Mouse (Mus musculus) left cerebral cortex, postnatal 36 days (tissue): ENCODE data around the gene Pram1. TPM values are rescaled to one million over a fixed set of nuclear protein-coding genes. Genes with fewer than 3 reads are reported as not detected.

Experiments used
- DNase-seq, 2 experiments: peaks; one replicate each; pipeline ENCODE4 v3.0.0; 2021 to 2022; ENCODE audit warnings: low spot score in 2 of 2, mixed read lengths in 1 of 2
- intact Hi-C: fragments of 180-260 bp; cut with DNase I; formaldehyde crosslinking; loops from one replicate; pipeline ENCODE4 v1.15.1; 2025
- total RNA-seq, 2 experiments: library from RNA; stranded (reverse); gene quantifications; 2 replicates each; pipeline ENCODE4 v1.2.3; 2021

The Pram1 gene
- total RNA-seq, 2 experiments from 2014 or later, result 0.68 TPM; not detected in 1

DNA sequence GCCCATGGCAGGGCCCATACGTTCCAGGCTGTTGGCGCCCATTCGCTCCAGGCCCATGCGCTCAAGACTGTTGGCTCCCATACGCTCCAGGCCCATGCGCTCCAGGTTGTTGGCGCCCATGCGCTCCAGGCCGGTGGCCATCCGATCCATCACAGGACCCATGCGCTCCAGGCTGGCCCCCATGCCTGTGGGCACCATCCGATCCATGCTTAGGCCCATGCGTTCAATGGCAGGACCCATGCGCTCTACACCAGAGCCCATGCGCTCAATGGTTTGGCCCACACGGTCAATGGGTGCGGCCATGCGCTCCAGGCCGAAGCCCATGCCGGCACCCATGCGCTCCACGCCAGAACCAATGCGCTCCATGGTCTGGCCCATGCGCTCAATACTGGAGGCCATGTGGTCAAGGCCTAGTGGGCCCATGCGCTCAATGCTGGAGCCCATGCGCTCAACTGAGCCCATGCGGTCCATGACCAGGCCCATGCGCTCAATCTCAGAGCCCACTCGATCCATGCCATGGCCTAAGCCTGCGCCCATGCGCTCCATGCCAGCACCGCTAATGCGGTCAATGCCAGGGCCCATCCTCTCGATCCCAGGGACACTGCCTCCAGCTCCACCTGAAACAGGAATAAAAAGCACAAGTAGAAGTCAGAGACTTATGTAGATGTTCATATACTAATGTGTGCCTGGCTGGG, 12.1 kb downstream of the Pram1 start:
- intact Hi-C loops, result no loop called here
- no peak for DNase-seq

DNA sequence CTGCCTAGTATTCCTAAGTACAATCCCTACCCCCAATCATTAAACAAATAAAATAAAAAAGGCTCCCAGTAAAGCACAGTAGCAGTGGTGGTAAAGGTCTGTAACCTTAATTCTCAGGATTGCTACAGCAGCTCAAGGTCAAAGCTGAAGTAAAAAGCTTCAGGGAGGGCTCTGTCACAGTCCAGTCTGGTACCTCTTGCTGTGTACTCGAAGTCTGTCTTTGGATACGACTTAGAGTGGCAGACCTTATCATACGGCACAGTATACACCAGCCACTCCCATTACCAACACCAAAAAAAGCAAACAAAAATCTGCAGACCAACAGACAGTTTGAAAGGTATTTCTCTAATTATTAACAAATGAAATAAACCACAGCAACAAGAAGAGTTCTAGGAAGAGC, 29.0 kb downstream of the Pram1 start:
- no peak for DNase-seq
- intact Hi-C loops, result no loop called here

DNA sequence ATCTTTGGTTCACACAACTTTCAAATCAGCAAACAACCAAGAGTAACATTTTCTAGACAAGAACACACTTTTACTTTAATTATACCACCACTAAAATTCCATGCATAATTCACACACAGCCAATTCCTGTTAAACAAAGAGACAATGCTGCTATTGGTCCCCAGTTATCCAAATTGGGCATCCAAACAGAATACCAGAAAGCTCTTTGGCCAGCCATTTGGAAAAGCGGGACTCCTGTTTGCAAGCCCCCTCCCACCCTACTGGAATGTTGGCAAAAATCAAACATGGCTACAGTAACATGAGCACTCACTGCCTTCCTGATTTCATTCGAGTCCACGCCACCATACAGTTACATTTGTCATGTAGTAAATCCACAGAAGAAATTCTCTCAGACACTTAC, 31.8 kb downstream of the Pram1 start:
- DNase-seq, result no peak
- intact Hi-C loops, result no loop called here

DNA sequence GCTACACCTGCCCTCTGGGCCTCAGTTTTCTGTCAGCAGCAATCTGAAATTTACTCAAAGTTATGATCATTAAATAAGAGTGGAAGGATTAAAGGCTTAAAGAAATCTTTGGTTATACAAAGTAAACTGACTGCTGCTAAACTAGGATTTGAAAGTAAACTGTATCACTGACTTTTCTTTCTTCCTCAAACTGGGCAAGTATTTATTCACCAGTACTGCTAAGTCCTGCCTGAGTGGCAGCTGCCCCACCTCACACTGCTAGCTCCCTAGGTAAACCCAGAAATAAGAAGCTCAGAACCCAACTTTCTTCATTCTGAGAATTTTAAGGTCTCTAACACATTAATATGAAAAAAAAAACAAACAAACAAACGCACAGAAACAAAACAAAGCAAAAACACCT, 36.0 kb downstream of the Pram1 start:
- intact Hi-C loops, result no loop called here

DNA sequence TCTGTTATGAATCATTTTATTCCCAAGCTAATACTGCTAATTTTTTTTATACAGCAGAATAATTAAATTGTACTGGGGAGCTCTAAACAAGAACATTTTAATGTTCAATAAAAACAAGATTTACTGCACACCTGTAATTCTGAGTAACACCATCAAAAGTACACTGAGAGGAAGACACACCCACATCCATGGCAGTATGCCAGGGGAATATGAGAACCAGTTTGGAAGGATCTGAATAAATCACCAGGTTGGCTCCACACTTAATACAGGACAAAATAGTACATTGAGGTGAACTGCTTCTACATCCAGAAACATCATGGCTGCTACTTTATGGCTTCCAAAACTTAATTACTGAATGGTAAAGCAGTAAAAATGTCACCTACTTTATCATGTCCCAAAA, 37.6 kb downstream of the Pram1 start:
- intact Hi-C loops, result no loop called here
- DNase-seq, result no peak

More for the DNA sequence above, 36.0 kb downstream of the Pram1 start:
- no peak for DNase-seq

DNA sequence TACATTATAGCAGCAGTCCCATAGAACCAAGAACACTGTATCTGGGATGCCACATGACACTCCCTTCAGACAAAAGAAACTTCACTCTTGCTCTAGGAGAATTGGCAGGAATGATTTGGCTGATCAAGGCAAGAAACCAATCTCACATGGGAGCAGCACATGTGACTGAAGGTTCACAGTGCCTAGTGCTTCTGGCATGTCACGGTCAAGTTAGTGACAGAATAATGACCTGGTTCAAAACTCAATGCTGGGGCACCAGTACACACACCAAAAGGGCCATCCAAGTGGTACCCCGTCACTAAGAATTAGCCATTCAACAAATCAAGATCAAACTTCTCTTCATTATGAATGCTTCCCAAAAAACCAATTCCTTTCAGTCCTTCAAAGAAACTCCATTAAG, 38.2 kb downstream of the Pram1 start:
- intact Hi-C loops, result no loop called here
- DNase-seq, result no peak

DNA sequence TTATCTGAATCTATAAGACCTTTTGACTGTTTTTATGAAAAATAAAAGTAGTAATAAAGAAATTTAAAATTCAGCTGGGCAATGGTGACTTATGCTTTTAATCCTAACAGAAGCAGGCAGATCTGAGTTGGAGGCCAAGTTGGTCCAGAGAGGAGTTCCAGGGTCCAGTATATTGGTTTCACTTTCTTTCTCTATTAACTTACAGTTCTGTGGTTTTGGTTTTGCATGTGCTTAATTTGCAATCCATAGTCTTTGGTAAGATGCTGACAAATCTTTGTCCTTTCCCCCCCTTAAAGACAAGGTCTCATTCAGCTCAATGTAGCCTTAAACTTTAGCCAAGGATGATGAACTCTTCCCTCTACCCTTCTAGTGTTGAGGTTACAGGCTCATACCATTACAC, 40.9 kb downstream of the Pram1 start:
- intact Hi-C loops, result no loop called here
- DNase-seq, result no peak

DNA sequence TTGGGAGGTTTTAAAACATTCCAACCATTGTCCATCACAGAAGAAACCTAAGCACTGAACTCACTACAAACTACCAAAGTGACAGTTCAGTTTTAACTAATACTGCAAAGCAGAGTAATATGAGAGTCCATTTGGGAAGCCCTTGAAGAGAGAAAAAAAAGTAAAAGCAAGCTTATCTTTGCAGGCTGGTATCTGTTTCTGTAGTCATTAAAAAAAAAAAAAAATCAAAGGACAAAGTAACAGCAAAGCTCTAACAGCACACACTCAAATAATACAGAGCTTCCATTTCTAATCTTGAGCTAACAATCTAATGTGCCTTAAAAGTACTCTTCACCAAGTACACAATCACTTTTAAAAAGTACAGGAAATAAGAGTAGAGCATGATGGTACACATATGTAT, 43.9 kb downstream of the Pram1 start:
- intact Hi-C loops, result no loop called here
- DNase-seq, result no peak

DNA sequence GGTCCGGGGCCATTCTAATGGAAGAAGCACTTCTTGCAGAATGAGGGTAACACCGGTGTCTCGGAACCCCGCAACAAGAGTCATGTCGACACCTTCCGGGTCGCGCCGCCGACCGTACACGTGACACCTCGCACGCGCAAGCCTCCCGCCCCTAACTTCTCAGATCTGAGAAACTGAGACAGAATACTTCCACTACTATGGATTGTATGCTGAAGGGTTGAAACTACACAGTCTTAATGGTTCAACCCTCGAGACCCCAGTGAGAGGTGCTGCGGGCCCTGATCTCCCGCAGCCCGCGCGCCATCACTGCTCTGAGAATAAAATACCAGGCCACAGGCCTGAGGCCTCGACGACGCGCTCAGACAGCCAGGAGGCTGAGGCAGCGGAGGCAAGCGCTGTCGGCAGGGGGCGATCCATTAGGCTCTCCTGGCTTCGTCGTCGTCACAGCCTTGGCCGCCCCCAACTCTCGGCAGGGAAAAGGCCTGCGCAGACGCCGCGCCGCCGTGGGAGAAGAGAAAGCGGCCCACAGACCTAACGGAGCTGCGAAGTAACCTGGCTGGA, 46.9 kb downstream of the Pram1 start:
- DNase-seq, result peak; percentile 77 to 78
- intact Hi-C loops, result loop anchor here (1.0 kb wide), 1 partner anchor 75 kb away; no protein-coding TSS in a partner anchor

DNA sequence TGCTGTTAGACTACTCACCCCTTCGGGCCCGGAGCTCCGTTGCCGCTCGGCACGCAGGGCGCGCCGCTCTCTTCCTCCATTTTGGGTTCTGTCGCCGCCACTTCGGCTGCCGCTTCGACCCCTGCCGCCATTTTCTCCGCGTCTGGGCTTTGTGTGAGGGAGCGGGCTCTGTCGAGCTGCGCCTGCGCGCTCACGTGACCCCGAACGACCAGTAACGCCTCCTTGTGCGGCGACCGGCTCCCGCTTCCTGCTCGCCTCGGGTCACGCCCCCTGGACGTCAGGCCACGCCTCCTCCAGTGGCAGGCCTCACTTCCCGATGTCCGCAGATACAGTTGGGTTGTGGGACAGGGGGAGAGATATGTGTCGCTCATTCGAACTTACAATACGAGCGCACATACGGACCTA, 47.4 kb downstream of the Pram1 start:
- DNase-seq, result peak; percentile 97 to 98

DNA sequence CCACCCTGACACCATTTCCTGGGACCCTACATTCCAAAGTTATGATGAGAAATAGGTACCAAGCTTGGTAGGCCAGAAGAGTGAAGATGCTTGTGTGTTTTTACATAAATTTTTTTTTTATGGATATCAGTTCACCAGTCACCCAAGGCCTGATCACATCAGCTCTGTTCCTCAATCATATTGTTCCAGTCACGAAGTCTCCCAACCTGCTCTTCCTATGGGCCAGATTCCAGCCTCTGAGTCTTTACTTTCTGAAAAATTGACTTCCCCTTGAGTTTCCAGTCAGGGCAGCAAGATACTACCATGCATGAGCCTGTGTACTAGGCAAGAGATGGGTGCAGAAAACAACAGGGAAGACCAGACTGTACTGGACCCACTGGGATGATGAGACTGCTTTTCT, 48.9 kb downstream of the Pram1 start, which contains the start of gene Hnrnpm:
Gene Hnrnpm (minus strand): TSS at position 101 of the 400 bp plus-strand sequence.
- intact Hi-C loops, result no loop called here
- DNase-seq, result no peak

More for the DNA sequence above, 47.4 kb downstream of the Pram1 start:
- intact Hi-C loops, result loop anchor here (1.0 kb wide), 1 partner anchor 74 kb away; no protein-coding TSS in a partner anchor

Other genes with a start within 250 kb of the Pram1 start
- gene Zfp101, start 243.4 kb upstream of the Pram1 start, total RNA-seq, result 10 to 100 TPM; 10.8 to 12.2 TPM
- under 1 TPM in 1 of 2 experiments, not detected in 1; 0.29 TPM for gene Actl9, start 205.2 kb upstream of the Pram1 start, total RNA-seq
- 10 to 100 TPM; 19.9 to 36.9 TPM for gene Adamts10, start 113.9 kb upstream of the Pram1 start, total RNA-seq
- 1 to 10 TPM; 1.8 to 2.5 TPM for gene Myo1f, start 82.3 kb upstream of the Pram1 start, total RNA-seq
- 10 to 100 TPM; 43.6 to 46.6 TPM for gene Zfp414, start 9.0 kb upstream of the Pram1 start, total RNA-seq
- gene Hnrnpm, start 48.8 kb downstream of the Pram1 start, total RNA-seq, result 100 to 1,000 TPM; 102 to 150 TPM
- 10 to 100 TPM; 90.2 to 97.0 TPM for gene March2, start 80.6 kb downstream of the Pram1 start, total RNA-seq
- 100 to 1,000 TPM; 328 to 372 TPM for gene Rab11b, start 122.5 kb downstream of the Pram1 start, total RNA-seq
- 1 to 10 TPM; 3.3 to 4.8 TPM for gene Angptl4, start 143.8 kb downstream of the Pram1 start, total RNA-seq
- gene Kank3, start 172.5 kb downstream of the Pram1 start, total RNA-seq, result 10 to 100 TPM; 27.0 to 44.8 TPM
- 100 to 1,000 TPM; 651 to 708 TPM for gene Rps28, start 186.5 kb downstream of the Pram1 start, total RNA-seq
- gene Ndufa7, start 186.5 kb downstream of the Pram1 start, total RNA-seq, result 100 to 1,000 TPM; 212 to 213 TPM
- gene Cd320, start 205.0 kb downstream of the Pram1 start, total RNA-seq, result 10 to 100 TPM; 24.8 to 27.5 TPM
- gene Gm7029, start 235.8 kb downstream of the Pram1 start, total RNA-seq, result not detected